ENCODE assay signal across 14 mouse cellular contexts in genomic region chr11:24000675-24001074, GRCm38 (mm10).
"Had no signal": no experiment of that assay in that cellular context is flagged by ENCODE, and none has a peak within 500 bp of the region (broad histone marks: within the 10 kb centered on the region; RNA-seq: fewer than 3 reads in every experiment).

No protein-coding gene starts in this region.

- H3K27ac ChIP-seq: embryonic facial prominence, embryonic 10.5 days; embryonic facial prominence, embryonic 12.5 days; embryonic facial prominence, embryonic 13.5 days; embryonic facial prominence, embryonic 15.5 days; forebrain, embryonic 10.5 days; forebrain, embryonic 12.5 days; forebrain, embryonic 13.5 days; forebrain, embryonic 15.5 days; gastrocnemius, adult 2 months; heart, adult 2 months had no signal

- H3K27me3 ChIP-seq: embryonic facial prominence, embryonic 12.5 days; embryonic facial prominence, embryonic 13.5 days; embryonic facial prominence, embryonic 15.5 days; forebrain, embryonic 12.5 days; forebrain, embryonic 13.5 days; forebrain, embryonic 15.5 days had no signal

- H3K4me2 ChIP-seq: embryonic facial prominence, embryonic 12.5 days; embryonic facial prominence, embryonic 13.5 days; embryonic facial prominence, embryonic 15.5 days; forebrain, embryonic 12.5 days; forebrain, embryonic 13.5 days; forebrain, embryonic 15.5 days had no signal

- H3K4me1 ChIP-seq: embryonic facial prominence, embryonic 10.5 days; embryonic facial prominence, embryonic 12.5 days; embryonic facial prominence, embryonic 13.5 days; forebrain, embryonic 10.5 days; forebrain, embryonic 12.5 days; forebrain, embryonic 15.5 days had no signal

- H3K4me3 ChIP-seq: embryonic facial prominence, embryonic 10.5 days; embryonic facial prominence, embryonic 12.5 days; embryonic facial prominence, embryonic 13.5 days; embryonic facial prominence, embryonic 15.5 days; erythroblast, embryonic 14.5 days; forebrain, embryonic 10.5 days; forebrain, embryonic 12.5 days; forebrain, embryonic 13.5 days; forebrain, embryonic 15.5 days; gastrocnemius, adult 2 months; heart, adult 2 months had no signal

- H3K9ac ChIP-seq: embryonic facial prominence, embryonic 12.5 days; embryonic facial prominence, embryonic 13.5 days; embryonic facial prominence, embryonic 15.5 days; forebrain, embryonic 12.5 days; forebrain, embryonic 13.5 days; forebrain, embryonic 15.5 days; forebrain, postnatal 0 days had no signal

- ATAC-seq: forebrain, embryonic 13.5 days; forebrain, embryonic 14.5 days; forebrain, embryonic 15.5 days; forebrain, embryonic 16.5 days; forebrain, postnatal 0 days had no signal

- H3K9me3 ChIP-seq: embryonic facial prominence, embryonic 10.5 days; embryonic facial prominence, embryonic 12.5 days; embryonic facial prominence, embryonic 13.5 days; embryonic facial prominence, embryonic 15.5 days; forebrain, embryonic 10.5 days; forebrain, embryonic 12.5 days; forebrain, embryonic 13.5 days; forebrain, embryonic 15.5 days had no signal

- H3K36me3 ChIP-seq: embryonic facial prominence, embryonic 10.5 days; embryonic facial prominence, embryonic 12.5 days; embryonic facial prominence, embryonic 13.5 days; embryonic facial prominence, embryonic 15.5 days; forebrain, embryonic 10.5 days; forebrain, embryonic 12.5 days; forebrain, embryonic 15.5 days had no signal
